Mouse (Mus musculus): Measurements from ENCODE around the gene Gpr153. TPM values are rescaled to one million over a fixed set of nuclear protein-coding genes. Genes with fewer than 3 reads are reported as not detected.
A peak's percentile ranks its signal among the peaks of the same experiment; 100 is the strongest.

Gpr153 gene
- polyA plus RNA-seq, 1 experiment, result 29.9 TPM

DNA sequence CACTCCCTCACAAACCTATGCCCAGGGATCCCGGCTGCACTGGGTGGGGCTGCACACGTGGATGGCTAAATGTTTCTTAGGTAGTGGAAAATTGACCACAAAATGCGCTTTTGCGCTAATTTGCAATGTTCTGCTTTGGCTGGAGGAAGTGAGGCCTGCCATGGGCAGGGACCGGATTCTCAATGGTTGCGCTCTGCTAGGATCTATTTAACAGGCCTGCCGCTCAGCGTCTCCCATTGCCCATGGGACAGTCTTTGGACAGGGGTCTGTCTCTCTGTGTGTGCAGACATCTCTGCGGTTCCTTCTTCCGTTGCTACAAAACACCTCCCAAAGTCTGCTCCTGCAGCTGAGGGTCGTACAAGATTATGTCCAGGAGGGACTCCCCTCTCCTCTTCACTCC, 17.0 kb downstream of the Gpr153 start:
- H3K27me3 ChIP-seq (ENCODE audit: control insufficient read depth, insufficient read depth, low read length), result no peaks in the 10 kb centered on the region
- TF ChIP-seq CTCF (IDR thresholded peaks at IDR 0.05; ENCODE audit: borderline replicate concordance, insufficient read depth, low read depth, low read length) (no peak), POLR2A (IDR thresholded peaks at IDR 0.05; ENCODE audit: borderline replicate concordance, insufficient read depth, low read length) (no peak)
- H3K4me1 ChIP-seq (ENCODE audit: control insufficient read depth, insufficient read depth, low read length), result peaks cover 10% of the 10 kb centered on the region
- DNase-seq, result no peak
- 68% methylated on average over 11 of the region's 11 CpGs for WGBS
- no peak overlapping the region for H3K27ac ChIP-seq (ENCODE audit: insufficient read depth, low read length)
- no peak overlapping the region for H3K4me3 ChIP-seq (replicated peaks; ENCODE audit: insufficient read depth, low read depth, low read length)

DNA sequence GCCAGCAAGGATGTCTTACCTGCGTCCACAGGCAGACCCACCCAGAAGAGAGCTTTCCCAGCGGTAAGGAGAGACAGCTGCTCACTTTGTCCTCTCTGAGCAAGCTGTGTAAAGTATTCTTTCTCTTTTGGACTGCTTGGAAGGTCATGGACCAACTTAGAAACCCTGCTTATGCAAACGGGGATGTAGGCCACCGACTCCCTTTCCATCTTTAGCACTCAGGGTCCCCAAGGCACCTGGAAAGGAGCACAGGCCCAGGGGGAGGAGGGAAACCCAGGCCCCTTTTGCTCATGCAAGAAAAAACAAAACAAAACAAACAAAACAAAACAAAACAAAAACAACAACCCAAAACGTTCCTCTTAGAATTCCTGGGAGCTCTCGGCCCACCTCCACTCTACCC, 17.5 kb downstream of the Gpr153 start, which contains the start of gene Hes3:
Hes3 (minus strand) TSS at position 101 of the 400 bp plus-strand sequence.
- no peak for TF ChIP-seq POLR2A (IDR thresholded peaks at IDR 0.05; ENCODE audit: borderline replicate concordance, insufficient read depth, low read length)
- no peak for TF ChIP-seq CTCF (IDR thresholded peaks at IDR 0.05; ENCODE audit: borderline replicate concordance, insufficient read depth, low read depth, low read length)
- H3K4me1 ChIP-seq (ENCODE audit: control insufficient read depth, insufficient read depth, low read length), result peaks cover 9% of the 10 kb centered on the region
- H3K27me3 ChIP-seq (ENCODE audit: control insufficient read depth, insufficient read depth, low read length), result no peaks in the 10 kb centered on the region
- no peak for DNase-seq
- H3K4me3 ChIP-seq (replicated peaks; ENCODE audit: insufficient read depth, low read depth, low read length), result no peak within 1 kb of the TSS
- H3K27ac ChIP-seq (ENCODE audit: insufficient read depth, low read length), result no peak within 1 kb of the TSS
- 69% methylated on average over 6 of the region's 6 CpGs for WGBS

DNA sequence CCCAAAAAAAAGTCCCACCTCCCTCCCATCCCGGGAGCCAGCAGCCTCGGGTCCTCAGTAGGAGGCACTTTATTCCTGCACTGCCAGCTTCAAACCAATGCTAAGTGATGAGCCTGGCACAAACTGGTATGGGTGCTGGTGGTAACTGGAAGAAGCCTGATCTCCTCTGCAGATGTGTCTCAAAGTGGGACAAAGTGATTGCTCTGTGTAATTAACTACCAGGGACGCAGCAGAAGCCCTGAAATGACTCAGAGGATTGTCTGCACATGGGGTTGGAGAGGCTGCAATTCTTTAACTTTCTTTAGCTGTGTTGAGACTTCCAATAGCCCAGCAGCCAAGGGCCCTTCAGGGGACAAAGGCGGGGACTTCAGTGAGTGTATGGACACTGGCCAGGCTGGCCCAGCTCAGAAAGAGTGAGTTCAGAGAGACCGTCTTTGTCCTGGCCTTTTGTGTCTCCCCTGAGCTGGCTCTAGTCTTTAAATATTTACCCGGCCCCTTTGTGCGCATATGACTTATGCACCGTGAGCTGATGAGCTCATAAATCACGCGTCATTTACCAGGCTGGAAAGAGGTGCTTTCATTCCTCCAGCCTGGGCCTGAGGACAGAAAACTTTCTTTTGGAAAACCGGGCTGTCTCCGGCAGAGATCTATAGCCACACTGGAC, 18.2 kb downstream of the Gpr153 start:
- no peak overlapping the region for H3K27ac ChIP-seq (ENCODE audit: insufficient read depth, low read length)
- no peaks in the 10 kb centered on the region for H3K27me3 ChIP-seq (ENCODE audit: control insufficient read depth, insufficient read depth, low read length)
- H3K4me1 ChIP-seq (ENCODE audit: control insufficient read depth, insufficient read depth, low read length), result peaks cover 2% of the 10 kb centered on the region
- no peak overlapping the region for H3K4me3 ChIP-seq (replicated peaks; ENCODE audit: insufficient read depth, low read depth, low read length)
- no peak for DNase-seq
- TF ChIP-seq CTCF (IDR thresholded peaks at IDR 0.05; ENCODE audit: borderline replicate concordance, insufficient read depth, low read depth, low read length) (no peak), POLR2A (IDR thresholded peaks at IDR 0.05; ENCODE audit: borderline replicate concordance, insufficient read depth, low read length) (no peak)
- WGBS, result 29% methylated on average over 12 of the region's 12 CpGs

DNA sequence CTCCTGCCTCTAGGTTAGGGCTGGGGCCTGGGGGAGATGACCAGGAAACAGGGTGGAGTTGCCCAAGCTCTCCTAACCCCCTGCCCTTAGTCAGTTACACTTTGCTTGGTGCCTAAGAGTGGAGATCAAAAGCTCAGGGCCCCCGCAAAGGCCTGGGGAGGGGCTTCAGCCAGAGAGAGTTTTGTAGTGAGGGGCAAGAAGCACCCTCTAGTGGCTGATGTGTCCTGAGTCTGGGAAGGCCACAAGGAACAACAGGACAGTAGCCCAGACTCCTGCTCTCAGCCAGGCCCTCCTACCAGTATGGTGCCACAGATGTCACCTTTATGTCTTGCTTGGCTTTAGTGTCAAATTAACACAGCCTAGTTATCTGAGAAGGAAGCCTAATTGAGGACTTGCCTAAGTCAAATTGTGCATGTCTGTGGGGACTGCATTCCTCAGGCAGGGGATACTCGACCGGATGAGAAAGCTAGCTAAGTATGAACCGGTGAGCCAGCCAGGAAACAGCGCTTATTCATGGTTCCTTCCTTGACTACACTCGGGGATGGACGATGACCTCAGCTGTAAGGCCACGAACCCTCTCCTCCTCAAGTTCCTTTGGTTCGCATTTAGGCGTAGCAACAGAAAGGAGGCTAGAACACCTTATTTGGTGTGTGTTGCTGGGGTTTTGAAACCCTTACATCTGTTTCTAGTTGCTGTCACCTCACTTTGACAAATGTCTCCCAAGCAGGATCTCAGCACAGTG, 20.3 kb downstream of the Gpr153 start:
- Histone ChIP-seq H3K4me1 (ENCODE audit: control insufficient read depth, insufficient read depth, low read length) (peaks cover 6% of the 10 kb centered on the region), H3K4me3 (replicated peaks; ENCODE audit: insufficient read depth, low read depth, low read length) (no peak overlapping the region), H3K27me3 (ENCODE audit: control insufficient read depth, insufficient read depth, low read length) (no peaks in the 10 kb centered on the region), H3K27ac (ENCODE audit: insufficient read depth, low read length) (no peak overlapping the region)
- TF ChIP-seq CTCF (IDR thresholded peaks at IDR 0.05; ENCODE audit: borderline replicate concordance, insufficient read depth, low read depth, low read length), result no peak
- TF ChIP-seq POLR2A (IDR thresholded peaks at IDR 0.05; ENCODE audit: borderline replicate concordance, insufficient read depth, low read length), result no peak
- WGBS, result 56% methylated on average over 10 of the region's 10 CpGs
- DNase-seq, result no peak

DNA sequence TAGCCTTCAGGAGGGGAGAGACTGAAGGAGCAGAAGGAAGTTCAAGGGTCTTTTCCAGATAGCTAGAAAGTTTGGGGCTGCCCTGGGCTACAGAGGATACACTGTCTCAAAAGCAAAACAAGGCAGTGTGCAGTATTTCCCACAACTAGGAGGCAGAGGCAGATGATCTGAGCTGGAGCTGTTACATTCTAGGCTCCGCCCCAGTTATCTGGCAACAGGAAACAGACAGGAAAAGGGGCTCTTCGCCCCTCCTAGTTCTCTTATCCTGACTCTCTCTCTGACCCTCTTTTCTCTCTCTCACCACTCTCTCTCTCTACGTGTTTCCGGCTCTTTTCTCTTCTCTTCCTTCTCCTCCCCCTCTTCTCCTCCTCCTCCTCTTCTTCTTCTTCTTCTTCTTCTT, 21.9 kb downstream of the Gpr153 start:
- WGBS, result 52% methylated on average over 4 of the region's 4 CpGs
- no peak overlapping the region for H3K4me3 ChIP-seq (replicated peaks; ENCODE audit: insufficient read depth, low read depth, low read length)
- no peak overlapping the region for H3K27ac ChIP-seq (ENCODE audit: insufficient read depth, low read length)
- H3K4me1 ChIP-seq (ENCODE audit: control insufficient read depth, insufficient read depth, low read length), result peaks cover 8% of the 10 kb centered on the region
- no peaks in the 10 kb centered on the region for H3K27me3 ChIP-seq (ENCODE audit: control insufficient read depth, insufficient read depth, low read length)
- TF ChIP-seq CTCF (IDR thresholded peaks at IDR 0.05; ENCODE audit: borderline replicate concordance, insufficient read depth, low read depth, low read length) (no peak), POLR2A (IDR thresholded peaks at IDR 0.05; ENCODE audit: borderline replicate concordance, insufficient read depth, low read length) (no peak)
- no peak for DNase-seq

DNA sequence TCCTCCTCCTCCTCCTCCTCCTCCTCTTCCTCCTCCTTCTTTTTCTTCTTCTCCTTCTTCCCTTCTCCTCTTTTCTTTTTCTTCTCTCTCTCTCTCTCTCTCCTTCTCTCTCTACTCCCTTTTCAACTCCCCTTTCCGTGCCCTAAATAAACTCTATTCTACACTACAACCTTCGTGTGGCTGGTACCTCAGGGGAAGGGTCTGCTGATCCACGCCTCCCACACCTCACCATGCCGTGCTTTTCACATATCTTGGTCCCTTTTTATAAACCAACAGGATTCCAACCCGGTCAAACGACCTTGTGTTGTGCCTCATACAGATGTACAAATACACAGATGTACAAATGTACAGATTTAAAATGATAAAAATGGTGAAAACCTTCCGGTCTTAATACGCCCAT, 22.3 kb downstream of the Gpr153 start:
- WGBS, result 23% methylated on average over 8 of the region's 8 CpGs
- H3K27ac ChIP-seq (ENCODE audit: insufficient read depth, low read length), result no peak overlapping the region

DNA sequence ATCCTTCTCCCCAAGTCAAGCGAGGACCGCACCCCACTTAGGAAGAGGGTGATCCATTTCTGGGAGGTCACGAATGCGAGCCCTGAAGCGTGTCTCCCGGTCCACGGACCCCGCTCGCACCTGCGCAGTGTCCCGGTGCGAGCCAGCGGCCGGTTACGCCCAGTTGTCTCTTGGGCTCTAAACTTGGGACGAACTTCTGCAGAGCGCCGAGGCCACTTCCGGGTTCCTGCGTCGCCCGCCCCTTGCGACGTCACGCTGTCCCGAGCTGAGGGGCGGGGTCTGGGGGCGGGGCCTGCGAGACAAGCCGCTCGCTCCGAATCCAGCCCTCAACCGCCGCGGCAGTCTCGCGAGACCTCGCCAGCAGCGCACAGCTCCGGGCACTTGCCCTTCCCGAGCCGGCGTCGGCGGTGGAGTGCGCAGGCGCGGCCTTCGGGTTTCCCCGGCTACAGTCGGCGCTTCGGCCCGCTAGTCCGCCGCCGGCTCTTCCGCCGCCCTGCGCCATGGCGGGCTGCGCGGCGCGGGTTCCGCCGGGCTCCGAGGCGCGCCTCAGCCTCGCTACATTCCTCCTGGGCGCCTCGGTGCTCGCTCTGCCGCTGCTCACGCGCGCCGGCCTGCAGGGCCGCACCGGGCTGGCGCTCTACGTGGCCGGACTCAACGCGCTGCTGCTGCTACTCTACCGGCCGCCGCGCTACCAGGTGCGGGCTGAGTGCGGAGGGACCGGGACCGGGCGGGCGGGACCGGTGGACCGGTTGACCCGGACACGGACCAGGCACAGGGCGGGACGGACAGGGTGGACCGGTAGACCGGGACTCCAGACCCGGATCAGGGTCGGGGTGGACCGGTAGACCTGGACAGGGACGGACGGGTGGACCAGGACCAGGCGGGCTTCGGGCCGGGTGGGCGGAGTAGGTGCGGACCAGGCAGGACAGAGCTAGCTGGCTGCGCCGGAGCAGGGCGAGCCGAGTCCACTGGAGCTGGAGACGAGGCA, 23.1 kb downstream of the Gpr153 start, which contains the start of gene Icmt:
Icmt (plus strand) TSS at position 354 of the 988 bp plus-strand sequence.
- peaks cover 18% of the 10 kb centered on the region for H3K4me1 ChIP-seq (ENCODE audit: control insufficient read depth, insufficient read depth, low read length)
- peak within 1 kb of the TSS; percentile 78 for H3K4me3 ChIP-seq (replicated peaks; ENCODE audit: insufficient read depth, low read depth, low read length)
- no peaks in the 10 kb centered on the region; the same call in 1 of the 2 replicates for H3K27me3 ChIP-seq (ENCODE audit: control insufficient read depth, insufficient read depth, low read length)
- WGBS, result under 1% methylated on average over 119 of the region's 119 CpGs
- DNase-seq, result peak; percentile 99
- H3K27ac ChIP-seq (ENCODE audit: insufficient read depth, low read length), result 0 out of 2 replicates have a peak within 1 kb of the TSS, but pooled peaks have one; percentile 37
- TF ChIP-seq POLR2A (IDR thresholded peaks at IDR 0.05; ENCODE audit: borderline replicate concordance, insufficient read depth, low read length) (peak; percentile 40; the same call in 1 of the 2 replicates), CTCF (IDR thresholded peaks at IDR 0.05; ENCODE audit: borderline replicate concordance, insufficient read depth, low read depth, low read length) (no peak)

More for the DNA sequence above, 22.3 kb downstream of the Gpr153 start:
- peaks cover 10% of the 10 kb centered on the region for H3K4me1 ChIP-seq (ENCODE audit: control insufficient read depth, insufficient read depth, low read length)
- peak overlapping the region; percentile 78 for H3K4me3 ChIP-seq (replicated peaks; ENCODE audit: insufficient read depth, low read depth, low read length)
- no peaks in the 10 kb centered on the region for H3K27me3 ChIP-seq (ENCODE audit: control insufficient read depth, insufficient read depth, low read length)
- no peak for TF ChIP-seq CTCF (IDR thresholded peaks at IDR 0.05; ENCODE audit: borderline replicate concordance, insufficient read depth, low read depth, low read length)
- no peak for TF ChIP-seq POLR2A (IDR thresholded peaks at IDR 0.05; ENCODE audit: borderline replicate concordance, insufficient read depth, low read length)
- no peak for DNase-seq

All from cerebellum, adult 2 months (tissue).